Mouse (Mus musculus): ENCODE measurements at regions not wholly inside any gene's neighbourhood (a gene's known extent, or its start where the extent isn't known, plus 50 kb on each side); places are given as distances from the start of the nearest gene placed in this dataset.
A peak's percentile ranks its signal among the peaks of the same experiment; 100 is the strongest.

GRCm38 (mm10) chr13:119140436-119140835 lies 288.0 kb upstream of the Paip1 start:
- no peak for DNase-seq (ENCODE audit: low spot score)

- DNase-seq (ENCODE audit: low spot score): peak; percentile 12
Observed at GRCm38 (mm10) chr13:119143351-119143750, 285.1 kb upstream of the Paip1 start.

GRCm38 (mm10) chr13:119145713-119146112 lies 282.7 kb upstream of the Paip1 start:
- no peak for DNase-seq (ENCODE audit: low spot score)

- DNase-seq (ENCODE audit: low spot score): no peak
Observed at GRCm38 (mm10) chr13:119147701-119148100, 280.7 kb upstream of the Paip1 start.

- no peak for DNase-seq (ENCODE audit: low spot score)
Observed at GRCm38 (mm10) chr13:119149141-119149540, 279.3 kb upstream of the Paip1 start.

- DNase-seq (ENCODE audit: low spot score): no peak
Observed at GRCm38 (mm10) chr13:119150847-119151548, 277.4 kb upstream of the Paip1 start.

- DNase-seq (ENCODE audit: low spot score): no peak
Observed at GRCm38 (mm10) chr13:119177753-119178152, 250.6 kb upstream of the Paip1 start.

GRCm38 (mm10) chr13:119178212-119178611 lies 250.2 kb upstream of the Paip1 start:
- no peak for DNase-seq (ENCODE audit: low spot score)

- DNase-seq (ENCODE audit: low spot score): no peak
Observed at GRCm38 (mm10) chr13:119179157-119179920, 249.1 kb upstream of the Paip1 start.

- DNase-seq (ENCODE audit: low spot score): no peak
Observed at GRCm38 (mm10) chr13:119184322-119184877, 244.0 kb upstream of the Paip1 start.

GRCm38 (mm10) chr13:119185567-119186143 lies 242.7 kb upstream of the Paip1 start:
- no peak for DNase-seq (ENCODE audit: low spot score)

- DNase-seq (ENCODE audit: low spot score): no peak
Observed at GRCm38 (mm10) chr13:119231556-119231955, 196.8 kb upstream of the Paip1 start.

- DNase-seq (ENCODE audit: low spot score): no peak
Observed at GRCm38 (mm10) chr13:119232100-119233029, 196.0 kb upstream of the Paip1 start.

- no peak for DNase-seq (ENCODE audit: low spot score)
Observed at GRCm38 (mm10) chr13:119233030-119233385, 195.4 kb upstream of the Paip1 start.

GRCm38 (mm10) chr13:119233869-119234268 lies 194.5 kb upstream of the Paip1 start:
- no peak for DNase-seq (ENCODE audit: low spot score)

GRCm38 (mm10) chr13:119242358-119242757 lies 186.0 kb upstream of the Paip1 start:
- no peak for DNase-seq (ENCODE audit: low spot score)

- no peak for DNase-seq (ENCODE audit: low spot score)
Observed at GRCm38 (mm10) chr13:119247101-119247500, 181.3 kb upstream of the Paip1 start.

- no peak for DNase-seq (ENCODE audit: low spot score)
Observed at GRCm38 (mm10) chr13:119252006-119252405, 176.4 kb upstream of the Paip1 start.

GRCm38 (mm10) chr13:119256350-119256749 lies 172.1 kb upstream of the Paip1 start:
- no peak for DNase-seq (ENCODE audit: low spot score)

- no peak for DNase-seq (ENCODE audit: low spot score)
Observed at GRCm38 (mm10) chr13:119258515-119258914, 169.9 kb upstream of the Paip1 start.

GRCm38 (mm10) chr13:119263561-119263960 lies 164.8 kb upstream of the Paip1 start:
- no peak for DNase-seq (ENCODE audit: low spot score)
